Mouse (Mus musculus) midbrain, embryonic 15.5 days (tissue): ENCODE measurements at regions not wholly inside any gene's neighbourhood (a gene's known extent, or its start where the extent isn't known, plus 50 kb on each side); places are given as distances from the start of the nearest gene placed in this dataset.
A peak's percentile ranks its signal among the peaks of the same experiment; 100 is the strongest.
"Not testable (repeated sequence)": the region's sequence is repeated elsewhere in the genome, so short reads cannot be mapped to it uniquely, and the experiment has no call there.

Experiments
- ATAC-seq: fragments of 200-750 bp; cut with Nextera tagmentation; replicated peaks from 2 replicates; pipeline ENCODE4 v1.8.0; 2017; ENCODE audit warnings: moderate TSS enrichment
- H3K27ac ChIP-seq: fragments of 300-500 bp; sonication (generic); 2 replicates; pipeline ENCODE4 v1.5.1; 2015; ENCODE audit warnings: mild to moderate bottlenecking, inconsistent platforms
- H3K27me3 ChIP-seq: fragments of 300-500 bp; sonication (generic); replicated peaks from 2 replicates; pipeline ENCODE4 v1.6.1; 2015; ENCODE audit warnings: inconsistent platforms
- H3K36me3 ChIP-seq: fragments of 300-500 bp; sonication (generic); replicated peaks from 2 replicates; pipeline ENCODE4 v1.6.1; 2015; ENCODE audit warnings: inconsistent platforms
- H3K4me1 ChIP-seq: fragments of 300-500 bp; sonication (generic); 2 replicates; pipeline ENCODE4 v1.6.1; 2015; ENCODE audit warnings: inconsistent platforms
- H3K4me2 ChIP-seq: fragments of 300-500 bp; sonication (generic); 2 replicates; pipeline ENCODE4 v1.6.1; 2015; ENCODE audit warnings: inconsistent platforms, mild to moderate bottlenecking, moderate library complexity
- H3K4me3 ChIP-seq: fragments of 300-500 bp; sonication (generic); 2 replicates; pipeline ENCODE4 v1.5.1; 2015; ENCODE audit warnings: mild to moderate bottlenecking, inconsistent platforms
- H3K9ac ChIP-seq: fragments of 300-500 bp; sonication (generic); 2 replicates; pipeline ENCODE4 v1.6.1; 2015; ENCODE audit warnings: mild to moderate bottlenecking, inconsistent platforms
- H3K9me3 ChIP-seq: fragments of 300-500 bp; sonication (generic); 2 replicates; pipeline ENCODE4 v1.6.1; 2016; ENCODE audit warnings: inconsistent platforms
- WGBS: fragments of 180-500 bp; shearing (Covaris S2); methylation state at CpG from one replicate; pipeline ENCODE4 v1.1.7; 2015; ENCODE audit warnings: mixed read lengths; 5-methylcytosine and 5-hydroxymethylcytosine counted together

GRCm38 (mm10) chr12:119708715-119709114 is 236.9 kb upstream of the Tmem196 start:
- not testable (repeated sequence) for H3K9ac ChIP-seq, H3K9me3 ChIP-seq, H3K4me1 ChIP-seq, H3K27me3 ChIP-seq, H3K4me2 ChIP-seq, ATAC-seq, H3K27ac ChIP-seq, H3K36me3 ChIP-seq, H3K4me3 ChIP-seq
- 94% methylated on average over 1 of the region's 1 CpGs for whole genome bisulfite sequencing

- WGBS = 17% methylated on average over 2 of the region's 2 CpGs
- no peaks in the 10 kb centered on the region for H3K27me3 ChIP-seq
These were observed 214.8 kb upstream of the Tmem196 start for GRCm38 (mm10) chr12:119730789-119731188.

DNA sequence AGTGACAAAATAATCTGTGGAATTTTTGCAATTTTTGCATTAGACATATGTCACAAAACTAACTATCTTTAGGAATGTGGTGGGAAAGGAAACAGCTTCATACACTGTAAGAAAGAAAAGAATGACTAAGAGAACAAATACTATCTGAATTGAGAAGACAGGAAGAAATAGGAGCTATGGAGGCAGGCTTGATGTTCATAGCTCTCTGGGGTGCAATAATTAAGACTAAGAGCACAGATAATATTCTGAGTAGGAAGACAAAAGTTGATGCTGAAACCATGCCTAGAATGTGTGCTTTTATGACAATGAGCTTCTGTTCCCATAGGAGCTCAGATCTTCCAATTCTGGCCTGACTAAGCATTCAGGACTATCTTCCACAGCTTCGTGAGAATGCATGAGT is 183.0 kb upstream of the Tmem196 start:
- no peak overlapping the region for H3K27ac ChIP-seq
- no peak overlapping the region for H3K4me3 ChIP-seq
- H3K4me1 ChIP-seq = no peaks in the 10 kb centered on the region
- 37% methylated on average over 1 of the region's 1 CpGs for WGBS
- ATAC-seq = no peak
- no peaks in the 10 kb centered on the region for H3K36me3 ChIP-seq
- H3K9ac ChIP-seq = no peak overlapping the region
- no peaks in the 10 kb centered on the region for H3K27me3 ChIP-seq
- no peaks in the 10 kb centered on the region for H3K9me3 ChIP-seq
- no peak overlapping the region for H3K4me2 ChIP-seq

More at GRCm38 (mm10) chr12:119730789-119731188, 214.8 kb upstream of the Tmem196 start:
- ATAC-seq = no peak
- no peak overlapping the region for H3K27ac ChIP-seq
- H3K36me3 ChIP-seq = no peaks in the 10 kb centered on the region
- H3K4me1 ChIP-seq = no peaks in the 10 kb centered on the region
- H3K9ac ChIP-seq = no peak overlapping the region
- no peak overlapping the region for H3K4me3 ChIP-seq
- H3K9me3 ChIP-seq = no peaks in the 10 kb centered on the region
- no peak overlapping the region for H3K4me2 ChIP-seq

GRCm38 (mm10) chr12:119763292-119763976 is 182.2 kb upstream of the Tmem196 start:
- 67% methylated on average over 2 of the region's 2 CpGs for WGBS
- H3K4me1 ChIP-seq = no peaks in the 10 kb centered on the region
- H3K4me3 ChIP-seq = no peak overlapping the region
- H3K4me2 ChIP-seq = no peak overlapping the region
- no peak for ATAC-seq
- no peak overlapping the region for H3K9ac ChIP-seq
- H3K27me3 ChIP-seq = no peaks in the 10 kb centered on the region
- no peak overlapping the region for H3K27ac ChIP-seq
- H3K36me3 ChIP-seq = no peaks in the 10 kb centered on the region
- H3K9me3 ChIP-seq = no peaks in the 10 kb centered on the region

DNA sequence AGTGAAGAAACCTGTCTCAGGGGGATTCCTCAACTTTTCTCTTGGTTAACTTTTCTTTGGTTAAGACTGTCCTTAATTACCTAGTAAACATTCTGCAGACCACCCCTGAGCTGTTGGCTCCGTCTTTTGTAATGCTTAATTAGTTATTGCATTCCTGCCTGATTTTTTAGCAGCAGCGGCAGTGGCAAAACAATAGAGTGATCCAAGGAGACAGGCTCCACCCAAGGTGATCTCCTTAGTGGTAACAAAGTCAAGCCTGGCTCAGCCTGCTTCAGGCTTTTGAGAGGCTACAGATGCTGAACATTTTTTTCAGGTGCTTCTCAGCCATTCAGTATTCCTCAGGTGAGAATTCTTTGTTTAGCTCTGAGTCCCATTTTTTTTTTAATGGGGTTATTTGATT is 168.1 kb upstream of the Tmem196 start:
- Histone ChIP-seq H3K9me3 (no peaks in the 10 kb centered on the region), H3K4me2 (no peak overlapping the region), H3K4me1 (no peaks in the 10 kb centered on the region), H3K27ac (no peak overlapping the region), H3K36me3 (no peaks in the 10 kb centered on the region), H3K4me3 (no peak overlapping the region), H3K27me3 (no peaks in the 10 kb centered on the region), H3K9ac (no peak overlapping the region)
- WGBS = 12% methylated on average over 2 of the region's 2 CpGs
- no peak for ATAC-seq

- H3K9ac ChIP-seq = no peak overlapping the region
- no peak overlapping the region for H3K4me2 ChIP-seq
- H3K36me3 ChIP-seq = no peaks in the 10 kb centered on the region
- H3K27ac ChIP-seq = no peak overlapping the region
- ATAC-seq = no peak
- no peak overlapping the region for H3K4me3 ChIP-seq
- H3K27me3 ChIP-seq = no peaks in the 10 kb centered on the region
- no peaks in the 10 kb centered on the region for H3K9me3 ChIP-seq
- H3K4me1 ChIP-seq = no peaks in the 10 kb centered on the region
- WGBS = 71% methylated on average over 1 of the region's 1 CpGs
These were observed 137.9 kb upstream of the Tmem196 start for GRCm38 (mm10) chr12:119807692-119808091.

DNA sequence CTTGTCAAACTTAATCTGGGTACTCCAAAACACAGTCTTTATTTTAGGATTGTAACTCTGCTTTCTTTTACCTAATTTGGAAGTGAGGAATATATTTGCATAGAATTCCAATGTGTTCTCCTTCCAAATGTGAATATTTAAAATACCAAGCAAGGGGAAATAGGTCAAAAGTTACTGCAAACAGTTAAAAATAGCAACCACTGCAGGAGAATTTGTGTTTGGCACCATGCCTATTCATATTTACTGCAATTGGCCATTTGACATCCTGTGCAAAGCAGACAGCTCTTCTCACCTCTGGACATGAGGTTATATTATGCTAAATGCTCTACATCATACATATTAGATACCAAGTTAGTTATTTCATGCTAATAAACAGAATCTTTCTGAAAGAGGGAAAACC is 129.4 kb upstream of the Tmem196 start:
- no peak for ATAC-seq
- Histone ChIP-seq H3K9ac (no peak overlapping the region), H3K27me3 (no peaks in the 10 kb centered on the region)

DNA sequence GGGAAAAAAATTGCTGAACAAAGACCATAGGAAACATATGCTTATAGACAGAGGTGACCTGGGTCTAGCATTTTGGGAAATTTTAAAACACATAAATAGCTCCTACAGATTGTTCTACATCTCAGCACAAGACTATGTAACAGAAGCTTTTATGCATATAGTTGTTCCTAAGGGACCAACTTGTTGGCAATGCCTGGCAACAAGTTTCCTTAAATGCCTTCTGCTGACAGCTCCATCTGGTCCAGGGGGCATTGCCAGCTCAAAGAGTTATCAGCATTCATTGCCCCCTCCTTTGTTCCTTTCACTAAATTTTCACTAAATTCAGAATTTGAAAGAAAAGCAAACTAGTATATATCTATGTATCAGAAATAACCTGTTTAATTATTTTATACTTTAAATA is 106.5 kb upstream of the Tmem196 start:
- Histone ChIP-seq H3K4me2 (no peak overlapping the region), H3K27me3 (no peaks in the 10 kb centered on the region), H3K27ac (no peak overlapping the region), H3K36me3 (no peaks in the 10 kb centered on the region), H3K4me3 (no peak overlapping the region), H3K4me1 (no peaks in the 10 kb centered on the region), H3K9ac (no peak overlapping the region), H3K9me3 (no peaks in the 10 kb centered on the region)
- no peak for ATAC-seq

More for the DNA sequence above, 129.4 kb upstream of the Tmem196 start:
- Histone ChIP-seq H3K4me3 (no peak overlapping the region), H3K9me3 (no peaks in the 10 kb centered on the region), H3K4me2 (no peak overlapping the region), H3K4me1 (no peaks in the 10 kb centered on the region), H3K27ac (no peak overlapping the region), H3K36me3 (no peaks in the 10 kb centered on the region)

DNA sequence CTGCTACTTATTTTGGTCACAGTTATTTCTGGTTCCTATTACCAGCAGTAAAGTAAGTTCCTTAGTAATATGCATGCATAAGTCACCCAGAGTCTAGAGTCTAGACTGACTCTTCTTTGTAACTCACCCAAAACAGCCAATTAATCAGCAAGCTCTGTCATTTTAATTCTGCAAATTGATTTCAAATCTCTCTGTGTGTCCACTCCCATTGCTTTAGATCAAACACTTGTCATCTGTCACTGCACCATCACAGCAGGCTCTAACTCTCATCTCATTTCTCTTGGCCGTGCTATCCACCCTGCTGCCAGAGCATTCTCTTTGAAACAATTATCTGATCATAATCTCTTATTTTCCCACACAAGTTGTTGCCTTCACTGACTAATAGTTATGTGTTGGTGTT is 63.9 kb upstream of the Tmem196 start:
- no peak overlapping the region for H3K4me3 ChIP-seq
- no peaks in the 10 kb centered on the region for H3K27me3 ChIP-seq
- H3K9me3 ChIP-seq = no peaks in the 10 kb centered on the region
- peak; percentile 75 for ATAC-seq
- H3K4me2 ChIP-seq = no peak overlapping the region
- WGBS = 38% methylated on average over 1 of the region's 1 CpGs
- no peak overlapping the region for H3K27ac ChIP-seq
- H3K4me1 ChIP-seq = no peaks in the 10 kb centered on the region
- no peak overlapping the region for H3K9ac ChIP-seq
- H3K36me3 ChIP-seq = no peaks in the 10 kb centered on the region

GRCm38 (mm10) chr12:119890030-119890429 is 55.6 kb upstream of the Tmem196 start:
- H3K36me3 ChIP-seq = no peaks in the 10 kb centered on the region
- H3K9me3 ChIP-seq = no peaks in the 10 kb centered on the region
- H3K27me3 ChIP-seq = no peaks in the 10 kb centered on the region
- ATAC-seq = no peak
- no peak overlapping the region for H3K27ac ChIP-seq
- H3K4me2 ChIP-seq = no peak overlapping the region
- no peak overlapping the region for H3K9ac ChIP-seq
- H3K4me1 ChIP-seq = no peaks in the 10 kb centered on the region
- 68% methylated on average over 1 of the region's 1 CpGs for WGBS
- no peak overlapping the region for H3K4me3 ChIP-seq
